Mouse (Mus musculus) midbrain, embryonic 12.5 days (tissue): ENCODE measurements around the gene Sec24c. TPM values are rescaled to one million over a fixed set of nuclear protein-coding genes. Genes with fewer than 3 reads are reported as not detected.
"Not testable (repeated sequence)": the region's sequence is repeated elsewhere in the genome, so short reads cannot be mapped to it uniquely, and the experiment has no call there.

Experiments used
- ATAC-seq: fragments of 200-750 bp; cut with Nextera tagmentation; 2 replicates; pipeline ENCODE4 v1.8.0; 2017; ENCODE audit warnings: low read depth, moderate TSS enrichment, moderate library complexity; ENCODE audit not compliant: low FRiP score
- H3K27ac ChIP-seq: fragments of 300-500 bp; sonication (generic); replicated peaks from 2 replicates; pipeline ENCODE4 v1.5.1; 2016; ENCODE audit warnings: mild to moderate bottlenecking
- H3K27me3 ChIP-seq: fragments of 300-500 bp; sonication (generic); 2 replicates; pipeline ENCODE4 v1.6.1; 2016; ENCODE audit warnings: mild to moderate bottlenecking
- H3K36me3 ChIP-seq: fragments of 300-500 bp; sonication (generic); 2 replicates; pipeline ENCODE4 v1.6.1; 2016
- H3K4me1 ChIP-seq: fragments of 300-500 bp; sonication (generic); 2 replicates; pipeline ENCODE4 v1.6.1; 2016
- H3K4me2 ChIP-seq: fragments of 300-500 bp; sonication (generic); replicated peaks from 2 replicates; pipeline ENCODE4 v1.6.1; 2016; ENCODE audit warnings: mild to moderate bottlenecking, moderate library complexity
- H3K4me3 ChIP-seq: fragments of 300-500 bp; sonication (generic); 2 replicates; pipeline ENCODE4 v1.5.1; 2016; ENCODE audit warnings: mild to moderate bottlenecking
- H3K9ac ChIP-seq: fragments of 300-500 bp; sonication (generic); replicated peaks from 2 replicates; pipeline ENCODE4 v1.6.1; 2016; ENCODE audit warnings: mild to moderate bottlenecking, moderate library complexity
- H3K9me3 ChIP-seq: fragments of 300-500 bp; sonication (generic); 2 replicates; pipeline ENCODE4 v1.6.1; 2016; ENCODE audit warnings: mild to moderate bottlenecking
- WGBS: fragments of 180-500 bp; shearing (Covaris S2); methylation state at CpG from one replicate; pipeline ENCODE4 v1.1.7; 2016; 5-methylcytosine and 5-hydroxymethylcytosine counted together
- polyA plus RNA-seq: library from polyadenylated mRNA; unstranded; fragments of >200 nt; fragmentation: Nextera tagmentation; extraction: Ambion mirVana; gene quantifications from 2 replicates; pipeline ENCODE4 v1.2.1, GENCODE M21; 2016

The Sec24c gene
- polyA plus RNA-seq: 97.5 and 99.5 TPM in 2 replicates

- Histone ChIP-seq H3K4me1 (peaks cover 13% of the 10 kb centered on the region), H3K9ac (peak within 1 kb of the TSS; percentile 86), H3K27me3 (peaks cover 2% of the 10 kb centered on the region; the same call in 1 of the 2 replicates), H3K4me2 (peak within 1 kb of the TSS; percentile 73), H3K9me3 (no peaks in the 10 kb centered on the region), H3K4me3 (peak within 1 kb of the TSS; percentile 83), H3K36me3 (peaks cover 36% of the 10 kb centered on the region), H3K27ac (peak within 1 kb of the TSS; percentile 84)
- 0% methylated on average over 43 of the region's 43 CpGs for WGBS
- ATAC-seq: peak; percentile 97
Observed at GRCm38 (mm10) chr14:20674064-20674833, at the start of gene Sec24c. Gene Sec24c (plus strand): TSS chr14:20674308.

DNA sequence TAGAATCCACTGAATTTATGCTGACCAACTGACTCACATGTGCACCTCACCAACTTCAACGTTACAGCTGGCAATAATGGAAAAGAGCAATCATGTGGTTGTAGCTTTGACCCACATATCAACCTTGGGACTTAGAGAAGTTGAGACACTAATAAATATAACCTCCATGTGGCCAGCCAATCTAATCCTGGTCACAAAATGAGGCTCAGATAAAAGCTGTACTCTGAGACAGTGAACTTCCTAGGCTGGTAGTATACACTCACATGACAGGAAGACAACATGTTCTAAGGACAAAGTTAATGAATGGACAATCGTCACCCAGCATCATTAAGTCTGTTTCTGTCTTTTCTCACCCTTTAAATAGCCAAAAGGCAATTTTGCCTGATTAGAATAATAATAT lies 47.7 kb upstream of the Sec24c start:
- 89% methylated on average over 2 of the region's 2 CpGs for WGBS
- no peak overlapping the region for H3K4me3 ChIP-seq
- no peaks in the 10 kb centered on the region for H3K36me3 ChIP-seq
- no peak overlapping the region for H3K4me2 ChIP-seq
- no peak overlapping the region for H3K27ac ChIP-seq
- H3K9me3 ChIP-seq: no peaks in the 10 kb centered on the region
- no peak for ATAC-seq
- no peaks in the 10 kb centered on the region for H3K27me3 ChIP-seq
- no peaks in the 10 kb centered on the region for H3K4me1 ChIP-seq
- H3K9ac ChIP-seq: no peak overlapping the region

DNA sequence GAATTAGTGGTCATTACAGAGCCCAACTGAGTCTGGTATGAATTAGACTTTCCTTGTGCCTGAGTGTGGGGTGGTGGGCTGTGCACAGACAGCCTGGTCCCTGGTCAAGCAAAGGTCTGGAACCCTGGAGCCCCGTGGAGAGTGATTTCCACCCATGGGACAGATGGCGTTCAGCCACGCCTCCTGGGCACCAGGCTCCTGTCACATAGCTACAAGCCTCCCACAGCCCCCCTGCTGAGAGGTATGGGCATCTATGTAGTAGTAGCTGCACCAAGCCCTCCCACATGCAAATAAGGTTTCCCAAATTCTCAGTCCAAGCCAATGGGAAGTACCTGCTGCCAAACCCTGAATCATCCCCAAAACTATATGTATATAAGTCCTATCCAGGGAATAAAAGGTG lies 47.1 kb upstream of the Sec24c start:
- Histone ChIP-seq H3K4me3 (no peak overlapping the region), H3K27ac (no peak overlapping the region), H3K36me3 (no peaks in the 10 kb centered on the region), H3K4me2 (no peak overlapping the region), H3K9ac (no peak overlapping the region), H3K4me1 (no peaks in the 10 kb centered on the region), H3K9me3 (no peaks in the 10 kb centered on the region), H3K27me3 (no peaks in the 10 kb centered on the region)
- WGBS: 83% methylated on average over 3 of the region's 3 CpGs
- no peak for ATAC-seq

DNA sequence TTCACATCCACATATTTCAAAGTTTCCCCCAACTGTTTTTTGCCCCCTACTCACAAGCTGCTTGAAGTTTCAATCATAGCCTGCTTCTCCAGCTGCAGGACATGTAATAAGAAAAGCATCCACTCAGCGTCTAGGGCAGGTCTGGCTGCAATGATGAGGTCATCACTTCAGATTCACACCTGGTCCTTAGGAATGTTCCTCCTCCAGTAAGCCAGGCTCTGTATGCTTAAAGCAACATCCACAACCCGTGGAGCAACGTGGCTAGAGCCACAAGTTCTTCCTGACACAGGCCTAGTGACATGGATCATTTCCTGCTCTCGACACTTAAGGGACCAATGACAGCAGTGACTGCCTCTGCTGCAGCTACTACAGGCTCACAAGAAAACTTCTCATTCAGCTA lies 42.9 kb upstream of the Sec24c start:
- Histone ChIP-seq H3K36me3 (no peaks in the 10 kb centered on the region; the same call in 1 of the 2 replicates), H3K27me3 (no peaks in the 10 kb centered on the region), H3K9me3 (no peaks in the 10 kb centered on the region), H3K27ac (no peak overlapping the region), H3K9ac (no peak overlapping the region), H3K4me1 (no peaks in the 10 kb centered on the region), H3K4me2 (no peak overlapping the region), H3K4me3 (no peak overlapping the region)
- WGBS: 83% methylated on average over 4 of the region's 4 CpGs
- no peak for ATAC-seq

DNA sequence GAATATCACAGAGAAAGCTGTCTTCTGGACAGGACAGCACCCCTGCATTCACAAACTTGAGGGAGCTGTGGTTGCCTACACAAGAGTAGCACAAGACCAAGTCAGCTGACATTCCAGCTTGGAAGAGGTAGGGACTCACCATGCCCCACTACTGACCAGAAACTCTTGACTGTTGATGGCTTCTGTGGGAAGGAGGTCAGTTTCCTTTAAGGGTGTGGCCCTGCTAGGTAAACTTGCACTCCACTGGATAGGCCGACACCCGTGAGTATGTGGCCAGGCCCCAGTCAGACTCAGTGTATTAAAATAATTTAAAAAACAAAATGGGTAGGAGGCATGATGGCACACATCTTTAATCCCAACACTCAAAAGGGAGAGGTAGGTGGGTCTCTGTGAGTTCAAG lies 38.6 kb upstream of the Sec24c start:
- no peak overlapping the region for H3K4me3 ChIP-seq
- H3K27ac ChIP-seq: no peak overlapping the region
- H3K9ac ChIP-seq: no peak overlapping the region
- 94% methylated on average over 2 of the region's 2 CpGs for WGBS
- no peaks in the 10 kb centered on the region for H3K27me3 ChIP-seq
- no peaks in the 10 kb centered on the region; the same call in 1 of the 2 replicates for H3K36me3 ChIP-seq
- ATAC-seq: no peak
- H3K4me1 ChIP-seq: no peaks in the 10 kb centered on the region
- no peaks in the 10 kb centered on the region for H3K9me3 ChIP-seq
- no peak overlapping the region for H3K4me2 ChIP-seq

GRCm38 (mm10) chr14:20636968-20637367 lies 37.1 kb upstream of the Sec24c start:
- H3K36me3 ChIP-seq, H3K27me3 ChIP-seq, H3K9ac ChIP-seq, H3K4me2 ChIP-seq, H3K4me3 ChIP-seq, H3K9me3 ChIP-seq, H3K27ac ChIP-seq, H3K4me1 ChIP-seq, ATAC-seq: not testable (repeated sequence)
- 90% methylated on average over 3 of the region's 3 CpGs for WGBS

GRCm38 (mm10) chr14:20637818-20638574 lies 36.1 kb upstream of the Sec24c start:
- H3K9ac ChIP-seq: no peak overlapping the region
- no peak overlapping the region for H3K4me3 ChIP-seq
- no peak overlapping the region for H3K27ac ChIP-seq
- H3K4me2 ChIP-seq: no peak overlapping the region
- H3K9me3 ChIP-seq: no peaks in the 10 kb centered on the region
- H3K36me3 ChIP-seq: no peaks in the 10 kb centered on the region; the same call in 1 of the 2 replicates
- 0 out of 2 replicates have a peak, but pooled peaks cover 8% of the 10 kb centered on the region for H3K4me1 ChIP-seq
- ATAC-seq: no peak
- H3K27me3 ChIP-seq: no peaks in the 10 kb centered on the region
- 96% methylated on average over 2 of the region's 2 CpGs for WGBS

DNA sequence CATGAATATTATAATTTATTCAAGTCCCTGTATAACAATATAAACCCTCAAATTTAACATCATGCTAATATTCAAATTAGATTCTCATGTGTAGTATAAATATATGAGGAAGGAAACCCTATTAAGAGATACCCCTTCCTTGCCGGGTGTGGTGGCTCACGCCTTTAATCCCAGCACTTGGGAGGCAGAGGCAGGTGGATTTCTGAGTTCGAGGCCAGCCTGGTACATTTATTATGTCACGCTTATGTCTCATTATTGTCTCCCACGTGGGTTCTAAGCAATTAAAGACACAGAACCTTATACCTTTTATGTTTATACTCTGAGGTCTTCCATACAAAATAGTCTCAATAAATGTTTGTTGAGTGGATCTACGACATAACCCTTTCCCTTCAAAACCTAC lies 35.4 kb upstream of the Sec24c start:
- H3K36me3 ChIP-seq: no peaks in the 10 kb centered on the region; the same call in 1 of the 2 replicates
- 0 out of 2 replicates have a peak, but pooled peaks cover 8% of the 10 kb centered on the region for H3K4me1 ChIP-seq
- no peak for ATAC-seq
- H3K4me3 ChIP-seq: no peak overlapping the region
- H3K4me2 ChIP-seq: no peak overlapping the region
- 92% methylated on average over 6 of the region's 6 CpGs for WGBS
- no peak overlapping the region for H3K9ac ChIP-seq
- no peak overlapping the region for H3K27ac ChIP-seq
- H3K27me3 ChIP-seq: no peaks in the 10 kb centered on the region
- H3K9me3 ChIP-seq: no peaks in the 10 kb centered on the region

- Histone ChIP-seq H3K27ac (peak overlapping the region; percentile 90), H3K27me3 (no peaks in the 10 kb centered on the region), H3K4me3 (peak overlapping the region; percentile 88), H3K9ac (peak overlapping the region; percentile 87), H3K4me2 (peak overlapping the region; percentile 81), H3K36me3 (no peaks in the 10 kb centered on the region; the same call in 1 of the 2 replicates), H3K9me3 (no peaks in the 10 kb centered on the region), H3K4me1 (0 out of 2 replicates have a peak, but pooled peaks cover 8% of the 10 kb centered on the region)
- WGBS: 2% methylated on average over 16 of the region's 16 CpGs
- ATAC-seq: peak; percentile 57
Observed at GRCm38 (mm10) chr14:20639918-20640619, 34.0 kb upstream of the Sec24c start.

DNA sequence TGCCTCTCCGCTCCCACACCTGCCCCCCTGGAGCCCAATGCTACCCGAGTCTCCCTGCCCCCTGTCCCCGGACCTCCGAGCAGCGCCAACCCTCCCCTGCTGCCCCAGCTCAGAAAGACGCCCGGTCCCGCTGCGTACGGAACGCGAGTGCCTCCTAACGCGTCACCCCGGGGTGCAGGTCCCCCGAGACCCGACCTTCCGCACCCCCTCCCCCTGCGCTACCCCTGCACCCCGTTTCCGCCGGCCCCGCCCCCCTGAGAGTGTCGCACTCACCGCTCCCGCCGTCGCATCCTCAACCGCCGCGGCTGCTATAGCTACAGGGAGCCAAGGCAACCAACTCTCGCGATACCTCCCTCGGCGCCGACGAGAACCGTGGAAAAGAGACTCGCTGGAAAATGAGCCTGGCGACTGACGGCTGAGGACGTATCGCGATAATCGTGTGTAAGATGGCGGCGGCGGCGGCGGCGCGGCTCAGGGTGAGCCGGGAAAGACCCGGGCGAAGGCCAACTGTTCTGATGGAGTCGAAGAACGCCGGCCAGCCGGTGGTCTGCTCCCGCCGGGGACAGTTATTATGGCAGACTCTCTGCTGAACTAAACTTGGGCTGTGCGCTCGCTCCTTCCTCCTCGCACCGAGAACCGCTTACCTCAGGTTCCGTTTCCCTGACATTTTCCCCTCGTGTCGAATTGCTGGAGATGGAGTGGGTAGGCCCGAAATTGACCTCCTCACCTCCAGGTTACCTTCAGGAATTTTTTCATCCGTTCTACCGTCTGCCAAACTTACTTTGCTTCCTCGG lies 33.3 kb upstream of the Sec24c start, which contains the start of gene Usp54:
Usp54 (minus strand) TSS at position 420 of the 794 bp plus-strand sequence.
- ATAC-seq: peak; percentile 97
- Histone ChIP-seq H3K4me2 (peak within 1 kb of the TSS; percentile 81), H3K9ac (peak within 1 kb of the TSS; percentile 87), H3K4me1 (0 out of 2 replicates have a peak, but pooled peaks cover 8% of the 10 kb centered on the region), H3K27ac (peak within 1 kb of the TSS; percentile 90), H3K9me3 (no peaks in the 10 kb centered on the region), H3K36me3 (no peaks in the 10 kb centered on the region), H3K4me3 (peak within 1 kb of the TSS; percentile 88), H3K27me3 (no peaks in the 10 kb centered on the region)
- under 1% methylated on average over 72 of the region's 73 CpGs for WGBS

- WGBS: 16% methylated on average over 10 of the region's 10 CpGs
Observed at GRCm38 (mm10) chr14:20641438-20641875, 32.7 kb upstream of the Sec24c start.

More at GRCm38 (mm10) chr14:20641438-20641875, 32.7 kb upstream of the Sec24c start:
- H3K9ac ChIP-seq: peak overlapping the region; percentile 87
- no peaks in the 10 kb centered on the region for H3K27me3 ChIP-seq
- 0 out of 2 replicates have a peak, but pooled peaks cover 8% of the 10 kb centered on the region for H3K4me1 ChIP-seq
- no peaks in the 10 kb centered on the region for H3K9me3 ChIP-seq
- peak overlapping the region; percentile 90 for H3K27ac ChIP-seq
- H3K4me3 ChIP-seq: peak overlapping the region; percentile 88
- no peaks in the 10 kb centered on the region for H3K36me3 ChIP-seq
- peak overlapping the region; percentile 81 for H3K4me2 ChIP-seq
- no peak for ATAC-seq
